Mouse (Mus musculus) cerebellum, postnatal 14 days (tissue): ENCODE measurements around the gene Yap1.
"Not testable (repeated sequence)": the region's sequence is repeated elsewhere in the genome, so short reads cannot be mapped to it uniquely, and the experiment has no call there.

Experiments
- DNase-seq, 2 experiments: peaks; one replicate each; pipeline ENCODE4 v3.0.0; 2021; ENCODE audit warnings: mixed read lengths in 2 of 2

Yap1 gene

GRCm38 (mm10) chr9:7907351-7907985 lies 96.9 kb downstream of the Yap1 start:
- DNase-seq = no peak

- no peak for DNase-seq
Measured at GRCm38 (mm10) chr9:7906564-7906963, 97.8 kb downstream of the Yap1 start.

GRCm38 (mm10) chr9:7903825-7904224 lies 100.6 kb downstream of the Yap1 start:
- no peak for DNase-seq

GRCm38 (mm10) chr9:7903262-7903661 lies 101.1 kb downstream of the Yap1 start:
- DNase-seq = no peak

GRCm38 (mm10) chr9:7902311-7902710 lies 102.1 kb downstream of the Yap1 start:
- no peak for DNase-seq

- DNase-seq = no peak
Measured at GRCm38 (mm10) chr9:7900965-7901364, 103.4 kb downstream of the Yap1 start.

- peak; percentile 82 to 84 for DNase-seq
Measured at GRCm38 (mm10) chr9:7897502-7897901, 106.9 kb downstream of the Yap1 start.

GRCm38 (mm10) chr9:7891796-7892195 lies 112.6 kb downstream of the Yap1 start:
- not testable (repeated sequence) for DNase-seq

GRCm38 (mm10) chr9:7891177-7891576 lies 113.2 kb downstream of the Yap1 start:
- DNase-seq = no peak

- no peak for DNase-seq
Measured at GRCm38 (mm10) chr9:7884346-7884745, 120.0 kb downstream of the Yap1 start.

GRCm38 (mm10) chr9:7882304-7882865 lies 122.0 kb downstream of the Yap1 start:
- DNase-seq = no peak
